Mouse (Mus musculus) MEL (cell line): ENCODE measurements around the gene Pip5kl1. TPM values are rescaled to one million over a fixed set of nuclear protein-coding genes. Genes with fewer than 3 reads are reported as not detected.

Experiments used
- DNase-seq: peaks from one replicate; pipeline ENCODE4 v3.0.0; 2011; ENCODE audit warnings: low read depth, low spot score
- H3K27ac ChIP-seq: 2 replicates; pipeline ENCODE4 v1.5.1; 2012; ENCODE audit warnings: low read depth, mild to moderate bottlenecking, control low read depth, low read length, moderate library complexity; ENCODE audit not compliant: control insufficient read depth
- H3K27me3 ChIP-seq, 2 experiments: fragments of 150-350 bp in 1 of 2; sonication (generic) in 1 of 2; 2 replicates each; pipeline ENCODE4 v1.6.1; 2012; ENCODE audit warnings: low read length in 2 of 2, mild to moderate bottlenecking in 2 of 2, improper control_type of control experiment in 1 of 2, moderate library complexity in 1 of 2; ENCODE audit not compliant: insufficient read depth in 2 of 2, control insufficient read depth in 1 of 2
- H3K36me3 ChIP-seq, 2 experiments: 2 replicates each; pipeline ENCODE4 v1.6.1; 2012 to 2014; ENCODE audit warnings: low read length in 2 of 2, improper control_type of control experiment in 1 of 2, inconsistent platforms in 1 of 2, mild to moderate bottlenecking in 1 of 2; ENCODE audit not compliant: insufficient read depth in 2 of 2, control insufficient read depth in 1 of 2
- H3K4me1 ChIP-seq, 2 experiments: fragments of 150-350 bp in 1 of 2; sonication (generic) in 1 of 2; 2 replicates each; pipeline ENCODE4 v1.6.1; 2012; ENCODE audit warnings: low read length in 2 of 2, improper control_type of control experiment in 1 of 2, mild to moderate bottlenecking in 1 of 2; ENCODE audit not compliant: insufficient read depth in 2 of 2, control insufficient read depth in 1 of 2
- H3K4me3 ChIP-seq, 2 experiments: fragments of 150-350 bp in 1 of 2; sonication (generic) in 1 of 2; 2 replicates each; pipeline ENCODE4 v1.5.1; 2012; ENCODE audit warnings: low read depth in 2 of 2, low read length in 2 of 2, mild to moderate bottlenecking in 2 of 2, moderate library complexity in 2 of 2, control low read depth in 1 of 2, improper control_type of control experiment in 1 of 2; ENCODE audit not compliant: control insufficient read depth in 1 of 2, insufficient read depth in 1 of 2
- H3K79me2 ChIP-seq: 2 replicates; pipeline ENCODE4 v1.6.1; 2012; ENCODE audit warnings: mild to moderate bottlenecking, low read length, moderate library complexity; ENCODE audit not compliant: control insufficient read depth, poor library complexity, insufficient read depth
- H3K9ac ChIP-seq: 2 replicates; pipeline ENCODE4 v1.6.1; 2012; ENCODE audit warnings: low read depth, mild to moderate bottlenecking, control low read depth, low read length, moderate library complexity; ENCODE audit not compliant: control insufficient read depth, poor library complexity, severe bottlenecking
- H3K9me3 ChIP-seq: fragments of 150-350 bp; sonication (generic); replicated peaks from 2 replicates; pipeline ENCODE4 v1.6.1; 2012; ENCODE audit warnings: mild to moderate bottlenecking, low read length, improper control_type of control experiment, moderate library complexity; ENCODE audit not compliant: insufficient read depth
- BHLHE40 ChIP-seq: IDR thresholded peaks from 2 replicates; pipeline ENCODE4 v1.6.1; 2012; ENCODE audit warnings: low read depth, mild to moderate bottlenecking, inconsistent platforms, low read length, improper control_type of control experiment, borderline replicate concordance
- CHD1 ChIP-seq: IDR thresholded peaks from 2 replicates; pipeline ENCODE4 v1.6.1; 2012; ENCODE audit warnings: low read depth, mild to moderate bottlenecking, inconsistent platforms, low read length, improper control_type of control experiment
- CHD2 ChIP-seq: IDR thresholded peaks from 2 replicates; pipeline ENCODE4 v1.6.1; 2011; ENCODE audit warnings: low read length, improper control_type of control experiment
- CTCF ChIP-seq, 3 experiments: IDR thresholded peaks in 2 of 3; conservative IDR thresholded peaks in 1 of 3; 2 replicates each; pipeline ENCODE4 v1.5.1; 2011 to 2012; ENCODE audit warnings: low read length in 3 of 3, low read depth in 2 of 3, mild to moderate bottlenecking in 2 of 3, improper control_type of control experiment in 1 of 3, inconsistent platforms in 1 of 3, mixed read lengths in 1 of 3, moderate library complexity in 1 of 3; ENCODE audit not compliant: control insufficient read depth in 1 of 3, insufficient read depth in 1 of 3, poor library complexity in 1 of 3, severe bottlenecking in 1 of 3
- E2F4 ChIP-seq: IDR thresholded peaks from 2 replicates; pipeline ENCODE4 v1.6.1; 2011; ENCODE audit warnings: low read depth, low read length, improper control_type of control experiment, borderline replicate concordance
- ETS1 ChIP-seq: IDR thresholded peaks from 2 replicates; pipeline ENCODE4 v1.6.1; 2012; ENCODE audit warnings: low read depth, mild to moderate bottlenecking, inconsistent platforms, low read length, improper control_type of control experiment, moderate library complexity
- GATA1 ChIP-seq: IDR thresholded peaks from 2 replicates; pipeline ENCODE4 v1.6.1; 2011; ENCODE audit warnings: low read depth, low read length, improper control_type of control experiment
- HCFC1 ChIP-seq: IDR thresholded peaks from 2 replicates; pipeline ENCODE4 v1.6.1; 2012; ENCODE audit warnings: low read depth, mild to moderate bottlenecking, inconsistent platforms, low read length, improper control_type of control experiment, moderate library complexity
- JUND ChIP-seq: IDR thresholded peaks from 2 replicates; pipeline ENCODE4 v1.6.1; 2011; ENCODE audit warnings: low read depth, mild to moderate bottlenecking, improper control_type of control experiment, low read length
- KAT2A ChIP-seq: conservative IDR thresholded peaks from 2 replicates; pipeline ENCODE4 v1.6.1; 2012; ENCODE audit warnings: low read depth, low read length, improper control_type of control experiment, inconsistent platforms
- MAX ChIP-seq: IDR thresholded peaks from 2 replicates; pipeline ENCODE4 v1.6.1; 2011; ENCODE audit warnings: low read length, improper control_type of control experiment
- MAZ ChIP-seq: IDR thresholded peaks from 2 replicates; pipeline ENCODE4 v1.6.1; 2012; ENCODE audit warnings: low read depth, mild to moderate bottlenecking, inconsistent platforms, low read length, improper control_type of control experiment
- MEF2A ChIP-seq: IDR thresholded peaks from 2 replicates; pipeline ENCODE4 v1.6.1; 2014; ENCODE audit warnings: low read depth, mild to moderate bottlenecking, inconsistent platforms, low read length, improper control_type of control experiment; ENCODE audit not compliant: poor library complexity, insufficient replicate concordance, severe bottlenecking; ENCODE audit errors: extremely low read depth
- MXI1 ChIP-seq: IDR thresholded peaks from 2 replicates; pipeline ENCODE4 v1.6.1; 2011; ENCODE audit warnings: mild to moderate bottlenecking, low read depth, low read length, improper control_type of control experiment
- MYB ChIP-seq: IDR thresholded peaks from 2 replicates; pipeline ENCODE4 v1.6.1; 2011; ENCODE audit warnings: mild to moderate bottlenecking, low read depth, low read length, improper control_type of control experiment
- NELFE ChIP-seq: IDR thresholded peaks from 2 replicates; pipeline ENCODE4 v1.6.1; 2011; ENCODE audit warnings: low read depth, low read length, improper control_type of control experiment
- NRF1 ChIP-seq: IDR thresholded peaks from 2 replicates; pipeline ENCODE4 v1.6.1; 2014; ENCODE audit warnings: low read depth, mild to moderate bottlenecking, inconsistent platforms, low read length, improper control_type of control experiment, moderate library complexity; ENCODE audit not compliant: poor library complexity, insufficient read depth, severe bottlenecking
- POLR2AphosphoS2 ChIP-seq: IDR thresholded peaks from 2 replicates; pipeline ENCODE4 v1.6.1; 2011; ENCODE audit warnings: low read length, improper control_type of control experiment
- RAD21 ChIP-seq: IDR thresholded peaks from 2 replicates; pipeline ENCODE4 v1.6.1; 2011; ENCODE audit warnings: mild to moderate bottlenecking, low read depth, low read length, improper control_type of control experiment
- SIN3A ChIP-seq: IDR thresholded peaks from 2 replicates; pipeline ENCODE4 v1.6.1; 2012; ENCODE audit warnings: low read length, improper control_type of control experiment, inconsistent platforms
- TAL1 ChIP-seq: IDR thresholded peaks from 2 replicates; pipeline ENCODE4 v1.6.1; 2012; ENCODE audit warnings: mild to moderate bottlenecking, inconsistent platforms, low read length, moderate library complexity, mixed read lengths
- TCF12 ChIP-seq: IDR thresholded peaks from 2 replicates; pipeline ENCODE4 v1.6.1; 2014; ENCODE audit warnings: low read depth, mild to moderate bottlenecking, inconsistent platforms, low read length, improper control_type of control experiment, moderate library complexity
- UBTF ChIP-seq: IDR thresholded peaks from 2 replicates; pipeline ENCODE4 v1.6.1; 2012; ENCODE audit warnings: low read depth, mild to moderate bottlenecking, inconsistent platforms, low read length, improper control_type of control experiment, moderate library complexity, borderline replicate concordance; ENCODE audit not compliant: insufficient read depth
- USF1 ChIP-seq: IDR thresholded peaks from 2 replicates; pipeline ENCODE4 v1.6.1; 2014; ENCODE audit warnings: low read depth, mild to moderate bottlenecking, inconsistent platforms, low read length, improper control_type of control experiment, moderate library complexity
- ZC3H11A ChIP-seq: IDR thresholded peaks from 2 replicates; pipeline ENCODE4 v1.6.1; 2012; ENCODE audit warnings: low read depth, mild to moderate bottlenecking, inconsistent platforms, low read length, improper control_type of control experiment
- ZMIZ1 ChIP-seq: IDR thresholded peaks from 2 replicates; pipeline ENCODE4 v1.6.1; 2012; ENCODE audit warnings: low read depth, mild to moderate bottlenecking, inconsistent platforms, low read length, improper control_type of control experiment, moderate library complexity
- ZNF384 ChIP-seq: IDR thresholded peaks from 2 replicates; pipeline ENCODE4 v1.6.1; 2012; ENCODE audit warnings: low read depth, mild to moderate bottlenecking, inconsistent platforms, low read length, improper control_type of control experiment
- polyA plus RNA-seq, 2 experiments: library from polyadenylated mRNA; stranded (reverse) in 1 of 2; unstranded in 1 of 2; fragments of >175 nt in 1 of 2; fragments of >200 nt in 1 of 2; gene quantifications; 2 replicates each; pipeline versions ENCODE4 v1.2.1 to v1.2.4; 2012; ENCODE audit warnings: low replicate concordance in 2 of 2, low read depth in 1 of 2; ENCODE audit not compliant: insufficient read length in 2 of 2, insufficient read depth in 1 of 2, missing spikeins in 1 of 2
- total RNA-seq: library from RNA; depleted of rRNA; stranded (reverse); fragments of 300-350 nt; gene quantifications from 2 replicates; pipeline ENCODE4 v1.2.3, GENCODE M21; 2012

Pip5kl1 gene
- total and polyA plus RNA-seq, 3 experiments: 0.22 to 0.58 TPM; not detected in 1

GRCm38 (mm10) chr2:32597248-32597647, 22.7 kb downstream of the Pip5kl1 start:
- no peak for TF ChIP-seq POLR2AphosphoS2
- no peak for TF ChIP-seq BHLHE40
- no peak for TF ChIP-seq RAD21
- TF ChIP-seq MYB: no peak
- TF ChIP-seq UBTF: no peak
- TF ChIP-seq JUND: no peak
- TF ChIP-seq TAL1: no peak
- TF ChIP-seq CTCF (IDR thresholded peaks at IDR 0.05 in 2 of 3, conservative IDR thresholded peaks at IDR 0.05 in 1 of 3; ENCODE audit: control insufficient read depth in 1 of 3, insufficient read depth in 1 of 3, low read depth in 2 of 3, low read length in 3 of 3, poor library complexity in 1 of 3, severe bottlenecking in 1 of 3): no peak
- TF ChIP-seq ZC3H11A: no peak
- no peak for TF ChIP-seq MXI1
- no peak for TF ChIP-seq USF1
- no peak for TF ChIP-seq E2F4
- TF ChIP-seq HCFC1: no peak
- TF ChIP-seq CHD1: no peak
- no peak for TF ChIP-seq NELFE
- no peak for TF ChIP-seq ZMIZ1
- no peak for TF ChIP-seq SIN3A
- TF ChIP-seq CHD2: no peak
- TF ChIP-seq MAX: no peak
- no peak for TF ChIP-seq KAT2A
- Histone ChIP-seq H3K4me3 (no peak overlapping the region), H3K27me3 (no peaks in the 10 kb centered on the region), H3K27ac (no peak overlapping the region), H3K9me3 (no peaks in the 10 kb centered on the region), H3K36me3 (peaks cover 0 to 5% of the 10 kb centered on the region in 2 experiments; a peak in 1 of 4 replicates), H3K9ac (no peak overlapping the region), H3K79me2 (no peaks in the 10 kb centered on the region), H3K4me1 (peaks cover 0 to 3% of the 10 kb centered on the region in 2 experiments; a peak in 2 of 4 replicates)
- DNase-seq: no peak

GRCm38 (mm10) chr2:32597699-32598098, 23.1 kb downstream of the Pip5kl1 start:
- H3K9me3 ChIP-seq: no peaks in the 10 kb centered on the region
- no peak overlapping the region for H3K27ac ChIP-seq
- no peak for DNase-seq
- TF ChIP-seq GATA1 (no peak), ZNF384 (no peak), NELFE (no peak), JUND (no peak), ETS1 (no peak), NRF1 (no peak), E2F4 (no peak), ZC3H11A (no peak), MEF2A (no peak), MYB (no peak), BHLHE40 (no peak), CTCF (IDR thresholded peaks at IDR 0.05 in 2 of 3, conservative IDR thresholded peaks at IDR 0.05 in 1 of 3; ENCODE audit: control insufficient read depth in 1 of 3, insufficient read depth in 1 of 3, low read depth in 2 of 3, low read length in 3 of 3, poor library complexity in 1 of 3, severe bottlenecking in 1 of 3) (no peak), MXI1 (no peak), MAZ (no peak), TCF12 (no peak)
- H3K27me3 ChIP-seq: no peaks in the 10 kb centered on the region
- no peak overlapping the region for H3K4me3 ChIP-seq
- no peak overlapping the region for H3K9ac ChIP-seq
- peaks cover 0 to 5% of the 10 kb centered on the region in 2 experiments; a peak in 1 of 4 replicates for H3K36me3 ChIP-seq
- no peaks in the 10 kb centered on the region for H3K79me2 ChIP-seq
- H3K4me1 ChIP-seq: peaks cover 0 to 3% of the 10 kb centered on the region in 2 experiments; a peak in 2 of 4 replicates
